Comparison of ENCODE assay signal across 17 mouse cellular contexts in the genomic region with DNA sequence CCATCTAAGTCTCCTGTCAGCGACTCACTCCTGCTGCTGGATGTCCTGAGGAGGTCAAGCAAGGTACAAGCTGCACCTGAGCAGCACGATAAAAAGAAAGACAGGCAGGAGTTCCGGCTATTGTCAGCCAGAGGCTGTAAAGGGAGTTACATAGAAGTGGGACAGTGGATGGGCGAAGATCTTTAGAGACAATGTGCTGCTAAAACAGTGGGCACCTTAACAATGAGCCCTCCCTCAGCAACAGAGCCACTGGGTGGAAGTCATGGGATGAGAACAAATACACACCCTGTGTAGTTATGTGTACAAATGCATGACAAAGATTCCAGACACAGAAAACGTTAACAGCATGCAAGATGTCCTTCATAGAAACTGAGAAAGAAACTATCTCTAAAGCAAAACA.
"Had no signal": no experiment of that assay in that cellular context is flagged by ENCODE, and none has a peak within 500 bp of the region (broad histone marks: within the 10 kb centered on the region; RNA-seq: fewer than 3 reads in every experiment).

No protein-coding gene starts in this region.

- H3K4me3 ChIP-seq: midbrain, embryonic 10.5 days; midbrain, embryonic 12.5 days; myocyte; neural tube, embryonic 13.5 days; neural tube, embryonic 15.5 days; stomach, embryonic 15.5 days had no signal

- H3K36me3 ChIP-seq: midbrain, embryonic 10.5 days; midbrain, embryonic 12.5 days; neural tube, embryonic 13.5 days; neural tube, embryonic 15.5 days; stomach, embryonic 15.5 days had no signal

- DNase-seq: lung, adult 18-20 months; lung, embryonic 14.5 days; lung, postnatal 10 days; lung, postnatal 4 days; midbrain, embryonic 14.5 days; right cerebral cortex, postnatal 14 days; thymus, adult 18-20 months; thymus, postnatal 14 days; thymus, postnatal 36 days had no signal

- H3K27ac ChIP-seq: midbrain, embryonic 10.5 days; midbrain, embryonic 12.5 days; neural tube, embryonic 13.5 days; neural tube, embryonic 15.5 days; stomach, embryonic 15.5 days; stomach, postnatal 0 days had no signal

- H3K9ac ChIP-seq: lung, embryonic 14.5 days; midbrain, embryonic 12.5 days; neural tube, embryonic 13.5 days; neural tube, embryonic 15.5 days; stomach, embryonic 15.5 days had no signal

- H3K27me3 ChIP-seq: midbrain, embryonic 12.5 days; neural tube, embryonic 13.5 days; neural tube, embryonic 15.5 days; stomach, embryonic 15.5 days had no signal

- H3K4me1 ChIP-seq: neural tube, embryonic 15.5 days; stomach, embryonic 15.5 days had no signal

- H3K4me2 ChIP-seq: lung, embryonic 14.5 days; midbrain, embryonic 12.5 days; neural tube, embryonic 13.5 days; neural tube, embryonic 15.5 days; stomach, embryonic 15.5 days had no signal

- ATAC-seq: midbrain, embryonic 16.5 days had no signal

- H3K9me3 ChIP-seq: midbrain, embryonic 10.5 days; midbrain, embryonic 12.5 days; neural tube, embryonic 13.5 days; neural tube, embryonic 15.5 days; stomach, embryonic 15.5 days had no signal
